Mouse (Mus musculus) CH12.LX (cell line): Measurements from ENCODE around the gene Nr1i3. TPM values are rescaled to one million over a fixed set of nuclear protein-coding genes. Genes with fewer than 3 reads are reported as not detected.

Experiments used
- DNase-seq: peaks from one replicate; pipeline ENCODE4 v3.0.0-alpha.2; 2013; ENCODE audit errors: extremely low read depth
- H3K27ac ChIP-seq: 2 replicates; pipeline ENCODE4 v1.5.1; 2012; ENCODE audit warnings: low read depth, mild to moderate bottlenecking, control low read depth, moderate library complexity; ENCODE audit not compliant: insufficient read depth
- H3K27me3 ChIP-seq: replicated peaks from 2 replicates; pipeline ENCODE3; 2012; ENCODE audit warnings: inconsistent platforms
- H3K36me3 ChIP-seq, 2 experiments: replicated peaks in 1 of 2; 2 replicates each; pipeline versions ENCODE3 to v1.6.1; 2012; ENCODE audit warnings: inconsistent platforms in 1 of 2, low read length in 1 of 2, mild to moderate bottlenecking in 1 of 2, mixed read lengths in 1 of 2, moderate library complexity in 1 of 2; ENCODE audit not compliant: control insufficient read depth in 1 of 2, insufficient read depth in 1 of 2
- H3K4me1 ChIP-seq, 2 experiments: 2 replicates each; pipeline ENCODE4 v1.6.1; 2012; ENCODE audit warnings: inconsistent platforms in 1 of 2, moderate library complexity in 1 of 2; ENCODE audit not compliant: insufficient read depth in 2 of 2, control insufficient read depth in 1 of 2
- H3K4me2 ChIP-seq: 2 replicates; pipeline ENCODE4 v1.6.1; 2012; ENCODE audit warnings: low read depth, mild to moderate bottlenecking, control low read depth; ENCODE audit not compliant: poor library complexity, insufficient read depth, severe bottlenecking
- H3K4me3 ChIP-seq, 3 experiments: fragments of 150-350 bp in 1 of 3; sonication (generic) in 1 of 3; replicated peaks in 1 of 3; 2 replicates each; pipeline versions ENCODE3 to v1.5.1; 2011 to 2012; ENCODE audit warnings: low read depth in 2 of 3, low read length in 2 of 3, mild to moderate bottlenecking in 2 of 3, moderate library complexity in 2 of 3, control low read depth in 1 of 3, improper control_type of control experiment in 1 of 3, inconsistent platforms in 1 of 3, mixed read lengths in 1 of 3; ENCODE audit not compliant: poor library complexity in 1 of 3
- H3K79me2 ChIP-seq: replicated peaks from 2 replicates; pipeline ENCODE4 v1.6.1; 2012; ENCODE audit warnings: mild to moderate bottlenecking, moderate library complexity; ENCODE audit not compliant: control insufficient read depth, poor library complexity, insufficient read depth, severe bottlenecking; ENCODE audit errors: extremely low read depth
- H3K9ac ChIP-seq: 2 replicates; pipeline ENCODE4 v1.6.1; 2012; ENCODE audit warnings: low read depth, mild to moderate bottlenecking, control low read depth, moderate library complexity; ENCODE audit not compliant: insufficient read depth
- H3K9me3 ChIP-seq: replicated peaks from 2 replicates; pipeline ENCODE3; 2012; ENCODE audit warnings: low read length, inconsistent platforms, mixed read lengths
- BHLHE40 ChIP-seq: IDR thresholded peaks from 2 replicates; pipeline ENCODE4 v1.6.1; 2011; ENCODE audit warnings: mild to moderate bottlenecking, low read depth, low read length, improper control_type of control experiment
- CHD1 ChIP-seq: IDR thresholded peaks from 2 replicates; pipeline ENCODE4 v1.6.1; 2012; ENCODE audit warnings: low read depth, low read length, improper control_type of control experiment, inconsistent platforms
- CHD2 ChIP-seq: IDR thresholded peaks from 2 replicates; pipeline ENCODE4 v1.6.1; 2011; ENCODE audit warnings: low read length, improper control_type of control experiment
- E2F4 ChIP-seq: IDR thresholded peaks from 2 replicates; pipeline ENCODE4 v1.6.1; 2011; ENCODE audit warnings: low read depth, low read length, improper control_type of control experiment; ENCODE audit not compliant: insufficient replicate concordance
- ELF1 ChIP-seq: IDR thresholded peaks from 2 replicates; pipeline ENCODE4 v1.6.1; 2014; ENCODE audit warnings: low read depth, mild to moderate bottlenecking, inconsistent platforms, low read length, improper control_type of control experiment
- EP300 ChIP-seq: IDR thresholded peaks from 2 replicates; pipeline ENCODE4 v1.6.1; 2011; ENCODE audit warnings: low read length, improper control_type of control experiment
- ETS1 ChIP-seq: conservative IDR thresholded peaks from 2 replicates; pipeline ENCODE4 v1.6.1; 2012; ENCODE audit warnings: low read depth, mild to moderate bottlenecking, inconsistent platforms, low read length, improper control_type of control experiment, moderate library complexity
- GABPA ChIP-seq: IDR thresholded peaks from 2 replicates; pipeline ENCODE4 v1.6.1; 2012; ENCODE audit warnings: low read depth, low read length, improper control_type of control experiment, inconsistent platforms; ENCODE audit not compliant: insufficient replicate concordance
- IRF4 ChIP-seq: IDR thresholded peaks from 2 replicates; pipeline ENCODE4 v1.6.1; 2014; ENCODE audit warnings: low read depth, mild to moderate bottlenecking, inconsistent platforms, low read length, improper control_type of control experiment
- KAT2A ChIP-seq: IDR thresholded peaks from 2 replicates; pipeline ENCODE4 v1.6.1; 2012; ENCODE audit warnings: low read length, improper control_type of control experiment, inconsistent platforms; ENCODE audit not compliant: insufficient replicate concordance
- MAX ChIP-seq: IDR thresholded peaks from 2 replicates; pipeline ENCODE4 v1.6.1; 2011; ENCODE audit warnings: low read length, improper control_type of control experiment
- MEF2A ChIP-seq: IDR thresholded peaks from 2 replicates; pipeline ENCODE4 v1.6.1; 2014; ENCODE audit warnings: low read depth, mild to moderate bottlenecking, inconsistent platforms, low read length, improper control_type of control experiment, borderline replicate concordance
- MXI1 ChIP-seq: IDR thresholded peaks from 2 replicates; pipeline ENCODE4 v1.6.1; 2011; ENCODE audit warnings: mild to moderate bottlenecking, low read depth, low read length, improper control_type of control experiment
- NELFE ChIP-seq: IDR thresholded peaks from 2 replicates; pipeline ENCODE4 v1.6.1; 2011; ENCODE audit warnings: low read depth, low read length, improper control_type of control experiment
- NRF1 ChIP-seq: IDR thresholded peaks from 2 replicates; pipeline ENCODE4 v1.6.1; 2014; ENCODE audit warnings: low read depth, mild to moderate bottlenecking, inconsistent platforms, low read length, improper control_type of control experiment, moderate library complexity
- PAX5 ChIP-seq: IDR thresholded peaks from 2 replicates; pipeline ENCODE4 v1.6.1; 2012; ENCODE audit warnings: low read length, inconsistent platforms, mixed read lengths
- POLR2A ChIP-seq: IDR thresholded peaks from 2 replicates; pipeline ENCODE4 v1.6.1; 2011; ENCODE audit warnings: low read depth, mild to moderate bottlenecking, improper control_type of control experiment, low read length
- POLR2AphosphoS2 ChIP-seq: IDR thresholded peaks from 2 replicates; pipeline ENCODE4 v1.6.1; 2011; ENCODE audit warnings: low read depth, low read length, improper control_type of control experiment
- RAD21 ChIP-seq: IDR thresholded peaks from 2 replicates; pipeline ENCODE4 v1.6.1; 2011; ENCODE audit warnings: low read depth, mild to moderate bottlenecking, low read length, improper control_type of control experiment, moderate library complexity
- RCOR1 ChIP-seq: conservative IDR thresholded peaks from 2 replicates; pipeline ENCODE4 v1.6.1; 2012; ENCODE audit warnings: low read depth, mild to moderate bottlenecking, inconsistent platforms, low read length, improper control_type of control experiment
- SMC3 ChIP-seq: IDR thresholded peaks from 2 replicates; pipeline ENCODE4 v1.6.1; 2011; ENCODE audit warnings: low read depth, low read length, improper control_type of control experiment
- UBTF ChIP-seq: IDR thresholded peaks from 2 replicates; pipeline ENCODE4 v1.6.1; 2012; ENCODE audit warnings: low read depth, mild to moderate bottlenecking, inconsistent platforms, low read length, improper control_type of control experiment, moderate library complexity
- USF1 ChIP-seq: IDR thresholded peaks from 2 replicates; pipeline ENCODE4 v1.6.1; 2014; ENCODE audit warnings: low read depth, mild to moderate bottlenecking, inconsistent platforms, low read length, improper control_type of control experiment
- USF2 ChIP-seq: conservative IDR thresholded peaks from 2 replicates; pipeline ENCODE4 v1.6.1; 2011; ENCODE audit warnings: low read depth, low read length, improper control_type of control experiment
- ZKSCAN1 ChIP-seq: IDR thresholded peaks from 2 replicates; pipeline ENCODE4 v1.6.1; 2012; ENCODE audit warnings: low read depth, inconsistent platforms, low read length, improper control_type of control experiment, borderline replicate concordance
- ZNF384 ChIP-seq: IDR thresholded peaks from 2 replicates; pipeline ENCODE4 v1.6.1; 2012; ENCODE audit warnings: low read depth, low read length, improper control_type of control experiment, inconsistent platforms
- dilution Hi-C: fragments of 300-500 bp; cut with MboI; formaldehyde crosslinking; loops from 2 replicates; pipeline ENCODE4 v1.14.3; 2020; ENCODE audit warnings: low sequenced_read_pairs; ENCODE audit not compliant: extremely low pct_unique_long_range_greater_than_20kb, extremely low pct_ligation_motif_present
- in situ Hi-C: fragments of 300-500 bp; cut with MboI; formaldehyde crosslinking; loops from 3 replicates; pipeline ENCODE4 v1.14.3; 2019; ENCODE audit warnings: low sequenced_read_pairs, low pct_ligation_motif_present, low pct_unique_long_range_greater_than_20kb, mixed read lengths
- polyA plus RNA-seq: library from polyadenylated mRNA; unstranded; fragments of >175 nt; gene quantifications from 2 replicates; pipeline ENCODE4 v1.2.1, GENCODE M21; 2012; ENCODE audit warnings: low read depth; ENCODE audit not compliant: insufficient read length
- total RNA-seq, 2 experiments: library from RNA; depleted of rRNA; stranded (reverse); fragments of 300-350 nt in 1 of 2; fragments of >200 nt in 1 of 2; gene quantifications; 2 replicates each; pipeline ENCODE4 v1.2.3; 2012 to 2014

Nr1i3 gene
- total and polyA plus RNA-seq, 3 experiments: 0.23 to 1.2 TPM; not detected in 1

- Histone ChIP-seq H3K4me3 (peak overlapping the region in 1 of 3 experiments; percentile 49), H3K9me3 (no peaks in the 10 kb centered on the region), H3K4me2 (no peak overlapping the region), H3K79me2 (no peaks in the 10 kb centered on the region), H3K9ac (no peak overlapping the region), H3K27ac (no peak overlapping the region), H3K27me3 (no peaks in the 10 kb centered on the region), H3K4me1 (peaks cover 11 to 56% of the 10 kb centered on the region in 2 experiments), H3K36me3 (peaks cover 53 to 61% of the 10 kb centered on the region in 2 experiments)
- dilution Hi-C loops: no loop called here
- no peak for DNase-seq
- no peak for TF ChIP-seq IRF4
- no peak for TF ChIP-seq KAT2A
- no peak for TF ChIP-seq GABPA
- no peak for TF ChIP-seq BHLHE40
- TF ChIP-seq RCOR1: no peak
- TF ChIP-seq POLR2AphosphoS2: no peak
- TF ChIP-seq ZKSCAN1: no peak
- no peak for TF ChIP-seq PAX5
- TF ChIP-seq MAX: no peak
- TF ChIP-seq UBTF: no peak
- no peak for TF ChIP-seq POLR2A
- no peak for TF ChIP-seq USF1
- no peak for TF ChIP-seq NELFE
- no peak for TF ChIP-seq SMC3
- no peak for TF ChIP-seq NRF1
- no peak for TF ChIP-seq ETS1
- in situ Hi-C loops: no loop called here
These were observed 20.8 kb downstream of the Nr1i3 start for GRCm38 (mm10) chr1:171234538-171234937.

DNA sequence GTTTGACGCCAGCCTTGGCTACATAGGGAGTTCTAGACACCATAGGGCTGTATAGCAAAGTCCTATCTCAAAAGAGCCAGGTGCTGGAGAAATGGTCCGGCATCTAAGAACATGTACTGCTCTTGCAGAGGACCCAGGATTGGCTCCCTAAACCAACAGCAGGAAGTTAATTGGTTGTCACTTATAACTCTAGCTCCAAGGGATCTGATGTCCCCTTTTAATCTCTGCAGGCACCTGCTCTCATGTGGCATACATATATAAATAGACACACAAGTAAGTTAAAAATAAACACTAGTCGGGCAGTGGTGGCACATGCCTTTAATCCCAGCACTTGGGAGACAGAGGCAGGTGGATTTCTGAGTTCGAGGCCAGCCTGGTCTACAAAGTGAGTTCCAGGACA, 22.0 kb downstream of the Nr1i3 start:
- Histone ChIP-seq H3K4me3 (no peak overlapping the region), H3K4me2 (no peak overlapping the region), H3K9me3 (no peaks in the 10 kb centered on the region), H3K36me3 (peaks cover 61 to 68% of the 10 kb centered on the region in 2 experiments), H3K27me3 (no peaks in the 10 kb centered on the region), H3K79me2 (no peaks in the 10 kb centered on the region), H3K4me1 (peaks cover 5 to 43% of the 10 kb centered on the region in 2 experiments), H3K27ac (no peak overlapping the region), H3K9ac (no peak overlapping the region)
- no peak for DNase-seq
- in situ Hi-C loops: no loop called here
- TF ChIP-seq ELF1: no peak
- no peak for TF ChIP-seq E2F4
- no peak for TF ChIP-seq GABPA
- no peak for TF ChIP-seq ETS1
- TF ChIP-seq CHD2: no peak
- TF ChIP-seq USF2: no peak
- TF ChIP-seq CHD1: no peak
- TF ChIP-seq USF1: no peak
- no peak for TF ChIP-seq MEF2A
- TF ChIP-seq ZNF384: no peak
- no peak for TF ChIP-seq NRF1
- TF ChIP-seq RAD21: no peak
- no peak for TF ChIP-seq MXI1
- TF ChIP-seq POLR2A: no peak
- no peak for TF ChIP-seq EP300
- dilution Hi-C loops: no loop called here
